Mouse (Mus musculus): Measurements from ENCODE around the gene Actrt1.

Gene Actrt1

DNA sequence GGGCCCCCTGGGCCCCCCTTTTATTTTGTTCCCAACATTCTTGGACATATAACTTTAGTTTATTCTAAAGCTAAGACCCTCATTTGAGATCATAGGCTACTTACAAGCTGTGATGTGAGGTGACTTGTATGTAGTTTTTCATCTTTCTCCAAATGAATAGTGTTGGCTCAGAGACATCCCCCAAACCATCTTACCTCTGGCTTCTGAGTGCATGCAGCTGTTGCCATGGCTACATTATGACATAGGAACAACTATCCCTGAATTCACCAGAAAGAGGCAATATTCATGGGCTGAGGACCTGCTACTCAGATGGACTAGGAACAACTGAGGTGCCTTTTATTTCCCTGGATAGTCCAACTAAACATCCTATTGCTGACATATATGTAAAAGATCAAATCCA, at the start of gene Actrt1:
Gene Actrt1 (plus strand): TSS at position 301 of the 400 bp plus-strand sequence.
- in situ Hi-C loops (cut with MboI; ENCODE audit: unreplicated experiment in 2 of 2): no loop called here

DNA sequence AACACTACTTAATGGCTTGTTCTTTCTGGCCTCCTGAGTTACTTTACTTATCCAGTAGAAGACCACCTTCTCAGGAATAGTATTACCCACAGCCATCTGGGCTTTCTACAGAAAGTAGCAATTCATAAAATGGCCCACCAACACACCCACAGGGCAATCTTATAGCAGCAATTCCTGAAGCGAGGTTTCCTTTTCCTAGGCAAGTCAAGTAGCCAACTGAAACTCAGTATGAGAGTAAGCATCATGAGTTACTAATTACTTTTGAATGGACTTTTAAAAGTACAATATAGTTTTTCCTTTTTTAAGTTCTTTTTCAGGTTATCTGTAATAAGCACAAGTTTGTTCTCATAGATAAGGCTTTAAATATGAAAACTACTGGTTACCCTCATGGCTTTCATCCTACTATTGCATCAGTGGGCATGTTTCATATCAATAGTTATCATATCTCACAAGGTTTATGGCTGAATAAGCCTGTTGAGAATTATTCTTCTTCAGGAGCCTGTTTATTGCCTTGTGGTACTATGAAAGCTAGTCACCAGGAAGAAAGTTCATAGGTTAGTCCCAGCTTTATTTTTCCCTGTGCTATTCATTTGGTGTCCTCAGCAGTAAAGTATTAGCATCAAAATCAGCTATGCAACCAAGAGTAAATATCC, 2.8 kb downstream of the Actrt1 start:
- in situ Hi-C loops (cut with MboI; ENCODE audit: unreplicated experiment in 2 of 2): no loop called here
